Mouse (Mus musculus) liver, embryonic 11.5 days (tissue): ENCODE results near the gene Myo10. TPM values are rescaled to one million over a fixed set of nuclear protein-coding genes. Genes with fewer than 3 reads are reported as not detected.

Source experiments
- ATAC-seq: fragments of 200-750 bp; cut with Nextera tagmentation; replicated peaks from 2 replicates; pipeline ENCODE4 v1.8.0; 2017; ENCODE audit warnings: moderate number of reproducible peaks, mild to moderate bottlenecking, moderate TSS enrichment, moderate library complexity; ENCODE audit not compliant: low FRiP score
- DNase-seq: peaks from one replicate; pipeline ENCODE4 v3.0.0-alpha.2; 2017; ENCODE audit warnings: low spot score
- H3K27ac ChIP-seq: fragments of 300-500 bp; sonication (generic); 2 replicates; pipeline ENCODE4 v1.5.1; 2014; ENCODE audit warnings: mild to moderate bottlenecking, low read depth, low read length, control low read depth
- H3K27me3 ChIP-seq: fragments of 300-500 bp; sonication (generic); replicated peaks from 2 replicates; pipeline ENCODE4 v1.6.1; 2014; ENCODE audit warnings: low read length, mixed read lengths; ENCODE audit not compliant: control insufficient read depth, insufficient read depth
- H3K36me3 ChIP-seq: fragments of 300-500 bp; sonication (generic); 2 replicates; pipeline ENCODE4 v1.6.1; 2014; ENCODE audit warnings: mild to moderate bottlenecking, low read length, moderate library complexity, mixed read lengths; ENCODE audit not compliant: control insufficient read depth, insufficient read depth
- H3K4me1 ChIP-seq: fragments of 300-500 bp; sonication (generic); replicated peaks from 2 replicates; pipeline ENCODE4 v1.6.1; 2014; ENCODE audit warnings: low read length, mixed read lengths; ENCODE audit not compliant: control insufficient read depth, insufficient read depth
- H3K4me2 ChIP-seq: fragments of 300-500 bp; sonication (generic); 2 replicates; pipeline ENCODE4 v1.6.1; 2014; ENCODE audit warnings: mild to moderate bottlenecking, control low read depth, moderate library complexity
- H3K4me3 ChIP-seq: fragments of 300-500 bp; sonication (generic); 2 replicates; pipeline ENCODE4 v1.5.1; 2014; ENCODE audit warnings: low read depth, low read length, control low read depth
- H3K9ac ChIP-seq: fragments of 300-500 bp; sonication (generic); 2 replicates; pipeline ENCODE4 v1.6.1; 2014; ENCODE audit warnings: low read depth, low read length, control low read depth
- H3K9me3 ChIP-seq: fragments of 300-500 bp; sonication (generic); 2 replicates; pipeline ENCODE4 v1.6.1; 2016; ENCODE audit warnings: low read length, inconsistent platforms, mixed read lengths; ENCODE audit not compliant: control insufficient read depth
- WGBS: fragments of 180-500 bp; shearing (Covaris S2); extraction: QIAGEN DNeasy Blood & Tissue Kit; methylation state at CpG from one replicate; pipeline ENCODE4 v1.1.7; 2014; 5-methylcytosine and 5-hydroxymethylcytosine counted together
- polyA plus RNA-seq: library from polyadenylated mRNA; unstranded; fragments of >200 nt; fragmentation: Nextera tagmentation; extraction: Ambion mirVana; gene quantifications from 2 replicates; pipeline ENCODE4 v1.2.1, GENCODE M21; 2014

Gene Myo10
- polyA plus RNA-seq, 1 experiment from 2014 or later, result 16.3 TPM

DNA sequence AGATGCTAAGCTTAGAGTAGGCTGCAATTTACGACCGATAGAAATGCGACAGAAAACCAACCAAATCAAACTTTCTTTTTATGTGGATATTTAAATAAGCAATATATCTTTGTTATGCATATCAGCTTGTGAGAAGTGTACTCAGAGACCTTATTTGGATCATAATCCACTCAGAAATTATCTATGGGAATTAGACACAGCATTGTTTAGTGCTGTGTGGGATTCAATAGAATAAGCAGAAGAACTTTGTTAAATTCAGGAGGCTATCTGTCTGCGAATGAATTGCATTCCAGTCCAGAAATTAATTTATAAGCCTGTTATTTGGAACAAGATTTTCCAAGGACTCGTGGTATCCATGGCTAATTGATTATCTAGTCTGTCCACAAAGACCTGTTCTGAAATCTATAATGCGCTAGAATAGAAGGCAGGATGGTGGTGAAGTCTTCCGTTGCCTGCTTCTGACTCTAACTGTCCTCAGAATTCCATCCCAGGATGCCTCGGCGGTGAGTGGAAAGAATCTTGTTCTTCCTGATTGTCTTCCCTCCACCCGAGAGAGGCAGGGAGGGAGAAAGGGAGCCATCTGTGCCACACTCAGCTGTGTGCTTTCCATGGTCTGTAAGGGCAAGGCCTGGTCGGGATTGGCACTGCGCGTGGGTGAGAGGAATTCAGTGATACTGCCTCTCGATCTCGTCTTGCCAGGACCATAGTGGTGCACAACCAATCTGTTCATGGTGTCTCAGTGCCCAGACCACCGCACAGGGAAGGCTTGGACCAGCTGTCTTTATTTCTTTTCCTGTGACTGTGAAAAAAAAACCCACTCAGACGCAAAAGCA, 52.0 kb downstream of the Myo10 start:
- H3K4me3 ChIP-seq, result no peak overlapping the region
- H3K4me1 ChIP-seq, result peaks cover 13% of the 10 kb centered on the region
- no peak overlapping the region for H3K27ac ChIP-seq
- H3K27me3 ChIP-seq, result no peaks in the 10 kb centered on the region
- no peak for DNase-seq
- no peak overlapping the region for H3K4me2 ChIP-seq
- no peaks in the 10 kb centered on the region for H3K36me3 ChIP-seq
- H3K9ac ChIP-seq, result no peak overlapping the region
- no peak for ATAC-seq
- 88% methylated on average over 17 of the region's 17 CpGs for WGBS
- no peaks in the 10 kb centered on the region for H3K9me3 ChIP-seq

DNA sequence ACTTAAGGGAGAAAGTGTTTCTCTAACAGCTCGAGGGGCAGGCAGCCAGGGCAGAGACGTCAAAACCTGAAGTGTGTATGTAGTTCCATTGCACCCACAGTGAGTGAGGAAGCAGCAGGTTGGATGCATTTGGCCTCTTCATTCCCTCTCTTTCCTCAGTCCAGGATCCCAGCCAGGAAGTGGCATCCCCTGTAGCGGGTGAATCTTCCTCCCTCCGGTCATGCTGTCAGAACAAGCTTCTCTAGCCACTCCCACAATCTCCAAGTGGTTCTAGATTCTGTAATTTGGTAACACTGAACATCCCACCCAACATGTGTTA, 52.6 kb downstream of the Myo10 start:
- no peak overlapping the region for H3K4me3 ChIP-seq
- no peak; the same call in 1 of the 2 replicates for ATAC-seq
- peaks cover 17% of the 10 kb centered on the region for H3K4me1 ChIP-seq
- H3K27me3 ChIP-seq, result no peaks in the 10 kb centered on the region
- H3K27ac ChIP-seq, result no peak overlapping the region
- no peaks in the 10 kb centered on the region for H3K36me3 ChIP-seq
- H3K9ac ChIP-seq, result no peak overlapping the region
- H3K4me2 ChIP-seq, result no peak overlapping the region
- DNase-seq, result no peak
- WGBS, result 76% methylated on average over 4 of the region's 4 CpGs
- no peaks in the 10 kb centered on the region for H3K9me3 ChIP-seq

DNA sequence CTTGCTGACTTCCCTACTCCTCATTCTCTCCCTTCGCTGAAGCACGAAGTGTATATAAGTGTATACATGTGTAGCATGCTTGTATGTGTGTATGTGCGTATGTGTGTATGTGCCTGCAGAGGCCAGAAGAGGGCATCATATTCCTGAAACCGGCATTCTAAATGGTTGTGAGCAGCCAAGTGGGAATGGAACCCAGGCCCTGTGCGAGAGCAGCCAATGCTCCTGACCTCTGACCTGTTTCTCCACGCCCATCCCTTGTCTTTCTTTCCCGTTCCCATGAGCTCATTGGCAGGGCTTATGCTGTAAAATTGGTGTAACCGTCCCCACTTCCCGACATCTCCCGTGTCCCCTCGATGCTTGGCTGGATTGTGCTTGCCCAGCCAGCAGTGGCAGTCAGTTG, 53.0 kb downstream of the Myo10 start:
- DNase-seq (no peak), ATAC-seq (no peak)
- Histone ChIP-seq H3K9me3 (no peaks in the 10 kb centered on the region), H3K27me3 (no peaks in the 10 kb centered on the region), H3K36me3 (no peaks in the 10 kb centered on the region), H3K4me1 (peaks cover 20% of the 10 kb centered on the region), H3K9ac (no peak overlapping the region), H3K27ac (no peak overlapping the region), H3K4me3 (no peak overlapping the region), H3K4me2 (no peak overlapping the region)
- 92% methylated on average over 11 of the region's 11 CpGs for WGBS

DNA sequence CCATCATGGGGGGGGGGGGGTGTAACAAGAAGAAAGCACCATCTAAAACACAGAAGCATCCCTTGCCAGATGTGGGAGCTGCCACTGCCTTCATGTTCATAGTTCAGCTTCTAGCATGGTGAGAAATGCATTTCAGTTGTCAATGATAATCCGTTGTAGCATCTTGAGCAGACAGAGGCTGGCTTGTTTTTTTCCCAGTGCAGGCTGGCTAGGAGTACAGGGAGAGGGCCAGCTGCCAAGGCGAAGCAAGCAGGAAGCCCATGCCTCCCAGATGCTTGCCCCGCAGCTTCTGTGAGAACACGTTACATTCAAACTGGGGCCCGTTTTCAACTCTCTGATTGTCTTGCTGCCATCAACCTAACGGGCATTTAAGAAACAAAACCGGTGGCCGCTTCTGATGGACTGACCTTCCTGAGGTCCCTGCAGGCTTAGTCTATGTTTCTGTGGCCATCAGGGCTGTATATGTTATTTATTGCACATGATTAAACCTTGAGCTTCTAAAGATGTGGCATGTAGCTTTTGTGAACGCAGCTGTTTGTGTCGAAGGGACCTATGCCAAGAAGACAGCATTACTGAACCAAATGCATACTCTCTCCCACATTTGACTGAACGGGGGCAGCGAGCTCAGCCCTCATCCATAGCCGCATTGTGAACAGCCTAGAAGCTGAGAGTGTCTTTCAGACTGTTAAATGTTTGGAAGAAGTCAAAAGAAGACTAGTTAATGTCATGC, 53.9 kb downstream of the Myo10 start:
- H3K9ac ChIP-seq, result no peak overlapping the region
- no peaks in the 10 kb centered on the region for H3K36me3 ChIP-seq
- WGBS, result 85% methylated on average over 13 of the region's 13 CpGs
- no peak overlapping the region for H3K4me3 ChIP-seq
- H3K27ac ChIP-seq, result no peak overlapping the region
- ATAC-seq, result no peak
- DNase-seq, result no peak
- no peaks in the 10 kb centered on the region for H3K27me3 ChIP-seq
- no peak overlapping the region for H3K4me2 ChIP-seq
- H3K4me1 ChIP-seq, result peaks cover 27% of the 10 kb centered on the region
- no peaks in the 10 kb centered on the region for H3K9me3 ChIP-seq

DNA sequence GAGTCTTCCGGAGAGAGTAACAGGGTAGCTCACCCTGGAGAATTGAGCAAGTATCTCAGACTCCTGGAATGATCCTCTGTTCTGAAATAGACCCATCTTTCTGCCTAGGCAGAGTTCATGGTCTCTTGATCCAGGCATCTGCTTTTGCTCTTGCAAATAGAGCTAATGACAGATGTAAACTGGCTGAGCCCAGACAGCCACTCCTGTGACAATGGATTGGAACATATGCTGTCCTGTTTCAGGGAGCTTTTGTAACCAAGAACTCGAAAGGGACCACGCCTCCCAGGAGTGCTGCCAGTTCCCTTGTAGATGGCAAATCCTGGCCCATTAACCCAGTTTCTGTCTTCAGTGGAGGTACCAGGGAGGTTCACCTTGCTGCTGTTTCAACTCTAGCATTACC, 56.8 kb downstream of the Myo10 start:
- Histone ChIP-seq H3K4me3 (no peak overlapping the region), H3K4me2 (no peak overlapping the region), H3K36me3 (no peaks in the 10 kb centered on the region), H3K9me3 (no peaks in the 10 kb centered on the region), H3K27ac (no peak overlapping the region), H3K27me3 (no peaks in the 10 kb centered on the region), H3K4me1 (peaks cover 16% of the 10 kb centered on the region), H3K9ac (no peak overlapping the region)
- WGBS, result 76% methylated on average over 3 of the region's 3 CpGs
- DNase-seq (no peak), ATAC-seq (no peak)

DNA sequence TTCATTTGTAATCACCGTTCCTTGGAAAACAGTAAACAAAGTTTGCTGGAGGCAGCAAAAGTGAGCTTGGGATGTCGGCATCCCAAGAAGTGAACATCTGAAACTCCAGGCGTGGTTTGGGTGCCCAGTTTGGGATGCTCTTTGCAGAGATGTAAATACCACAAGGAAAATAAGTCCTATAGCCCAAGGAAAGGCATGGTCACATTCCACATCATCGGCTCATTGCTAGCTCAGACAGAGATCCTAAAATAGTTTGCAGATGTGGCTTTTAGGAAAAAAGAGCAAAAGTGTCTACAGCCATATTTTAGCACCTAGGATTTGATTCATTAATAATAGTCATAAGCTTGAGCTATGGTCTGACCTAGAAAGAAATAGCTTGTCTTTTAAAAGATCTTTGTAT, 57.3 kb downstream of the Myo10 start:
- H3K4me1 ChIP-seq, result peaks cover 16% of the 10 kb centered on the region
- H3K4me2 ChIP-seq, result no peak overlapping the region
- DNase-seq, result no peak
- H3K36me3 ChIP-seq, result no peaks in the 10 kb centered on the region
- H3K27me3 ChIP-seq, result no peaks in the 10 kb centered on the region
- no peak overlapping the region for H3K27ac ChIP-seq
- ATAC-seq, result no peak
- WGBS, result 73% methylated on average over 4 of the region's 4 CpGs
- H3K9ac ChIP-seq, result no peak overlapping the region
- no peaks in the 10 kb centered on the region for H3K9me3 ChIP-seq
- H3K4me3 ChIP-seq, result no peak overlapping the region

DNA sequence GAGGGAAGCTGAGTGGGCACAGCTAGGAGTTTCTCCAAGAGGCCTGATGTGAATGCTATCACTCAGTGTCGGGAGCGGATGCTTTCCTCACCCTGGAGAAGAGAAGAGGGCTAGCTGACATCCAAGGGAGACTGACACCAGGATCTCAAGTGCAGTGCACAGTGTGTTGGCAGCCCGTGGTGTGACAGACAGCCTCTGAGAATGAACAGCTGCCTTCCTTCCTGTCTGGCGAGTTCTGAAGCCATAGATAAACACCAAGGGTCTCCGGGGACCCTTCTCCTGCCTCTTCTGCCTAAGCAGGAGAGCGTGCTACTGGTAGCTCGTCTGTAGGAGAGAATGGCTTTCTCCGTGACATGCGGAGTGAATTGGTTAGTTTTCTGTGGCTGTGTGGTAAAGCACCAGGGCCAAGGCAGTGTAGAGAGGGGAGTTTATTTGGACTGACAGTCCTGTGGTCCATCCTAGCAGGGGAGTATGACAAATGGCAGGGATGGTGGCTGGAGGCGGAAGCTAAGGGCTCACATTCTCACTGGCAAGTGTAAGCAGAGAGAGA, 58.0 kb downstream of the Myo10 start:
- ATAC-seq, result peak; percentile 54

DNA sequence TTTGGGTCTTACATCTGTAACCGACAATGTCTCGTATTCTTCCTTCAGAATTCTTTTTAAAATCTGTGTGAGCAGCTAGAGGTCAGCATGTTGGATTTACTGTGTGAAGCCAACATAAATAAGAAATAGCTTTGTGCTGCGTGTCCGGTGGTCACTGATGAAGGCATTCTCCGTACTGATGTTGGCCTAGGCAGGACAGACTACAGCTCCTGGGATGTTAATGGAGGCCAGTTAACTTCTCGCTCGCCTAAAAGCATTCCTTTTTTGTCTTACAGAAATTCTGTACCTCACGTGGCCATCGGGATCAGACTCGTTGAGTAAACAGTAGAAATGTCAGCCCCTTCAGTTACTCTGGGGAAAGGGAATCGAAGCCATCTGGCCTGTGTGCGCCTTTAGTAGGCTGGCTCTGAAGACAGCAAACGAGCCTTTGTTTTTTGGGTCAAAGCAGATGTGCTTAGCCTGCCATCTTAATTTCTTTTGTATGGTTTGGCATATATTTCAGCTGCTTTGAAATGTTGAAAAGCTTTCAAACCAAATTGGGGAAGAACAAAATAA, 60.7 kb downstream of the Myo10 start:
- Histone ChIP-seq H3K9ac (no peak overlapping the region), H3K27ac (no peak overlapping the region), H3K4me2 (no peak overlapping the region), H3K36me3 (no peaks in the 10 kb centered on the region), H3K9me3 (no peaks in the 10 kb centered on the region), H3K4me1 (peaks cover 16% of the 10 kb centered on the region), H3K4me3 (no peak overlapping the region), H3K27me3 (no peaks in the 10 kb centered on the region)
- ATAC-seq, result no peak
- DNase-seq, result no peak
- WGBS, result 73% methylated on average over 13 of the region's 13 CpGs

More for the DNA sequence above, 58.0 kb downstream of the Myo10 start:
- peak overlapping the region; percentile 11; the same call in 1 of the 2 replicates for H3K4me2 ChIP-seq
- H3K27me3 ChIP-seq, result no peaks in the 10 kb centered on the region
- no peak overlapping the region for H3K4me3 ChIP-seq
- DNase-seq, result no peak
- 26% methylated on average over 10 of the region's 10 CpGs for WGBS
- H3K4me1 ChIP-seq, result peaks cover 16% of the 10 kb centered on the region
- H3K9me3 ChIP-seq, result no peaks in the 10 kb centered on the region
- H3K9ac ChIP-seq, result no peak overlapping the region
- H3K36me3 ChIP-seq, result no peaks in the 10 kb centered on the region
- H3K27ac ChIP-seq, result no peak overlapping the region
